ENCODE assay signal across 7 mouse cellular contexts in genomic region chr2:26342609-26343490, GRCm38 (mm10). TPM values are rescaled to one million over a fixed set of nuclear protein-coding genes. Genes with fewer than 3 reads are reported as not detected.
DNase-seq lines count a peak whose midpoint lies in the region; ATAC-seq and TF ChIP-seq lines count a peak whose summit lies in the region.

No protein-coding gene starts in this region.

- 65% methylated on average over 11 of the region's 11 CpGs for WGBS in hindbrain, postnatal 0 days
- WGBS in hindbrain, embryonic 16.5 days, result 68% methylated on average over 11 of the region's 11 CpGs
- 48% methylated on average over 11 of the region's 11 CpGs for WGBS in heart, embryonic 16.5 days
- 42% methylated on average over 11 of the region's 11 CpGs for WGBS in kidney, postnatal 0 days

- no peak for TF ChIP-seq CTCF in hindbrain, postnatal 0 days (IDR thresholded peaks at IDR 0.05; ENCODE audit: low read depth)
- TF ChIP-seq CTCF in kidney, postnatal 0 days (IDR thresholded peaks at IDR 0.05; ENCODE audit: low read depth), result no peak

- H3K4me3 ChIP-seq in hindbrain, postnatal 0 days (ENCODE audit: low read length), result no peak overlapping the region
- no peak overlapping the region for H3K4me3 ChIP-seq in hindbrain, embryonic 16.5 days (ENCODE audit: low read length)
- H3K4me3 ChIP-seq in heart, embryonic 16.5 days (ENCODE audit: low read length), result no peak overlapping the region
- H3K4me3 ChIP-seq in kidney, postnatal 0 days (replicated peaks; ENCODE audit: low read depth, low read length), result no peak overlapping the region

- ATAC-seq in hindbrain, postnatal 0 days, result no peak
- ATAC-seq in hindbrain, embryonic 16.5 days, result no peak
- no peak for ATAC-seq in heart, embryonic 16.5 days (replicated peaks; ENCODE audit: extremely low read depth, insufficient read depth, low FRiP score)
- ATAC-seq in kidney, postnatal 0 days (replicated peaks; ENCODE audit: low FRiP score, low read depth), result no peak; the same call in 1 of the 2 replicates

- H3K4me2 ChIP-seq in hindbrain, postnatal 0 days (ENCODE audit: low read depth, low read length), result no peak overlapping the region
- no peak overlapping the region for H3K4me2 ChIP-seq in hindbrain, embryonic 16.5 days (ENCODE audit: low read length)
- peak overlapping the region; percentile 74 for H3K4me2 ChIP-seq in heart, embryonic 16.5 days (ENCODE audit: low read depth, low read length)
- H3K4me2 ChIP-seq in kidney, postnatal 0 days (ENCODE audit: low read length), result peak overlapping the region; percentile 41

- H3K27ac ChIP-seq in hindbrain, postnatal 0 days, result peak overlapping the region; percentile 62
- no peak overlapping the region for H3K27ac ChIP-seq in hindbrain, embryonic 16.5 days (ENCODE audit: low read depth, low read length)
- H3K27ac ChIP-seq in heart, embryonic 16.5 days (ENCODE audit: low read length), result peak overlapping the region; percentile 98
- H3K27ac ChIP-seq in kidney, postnatal 0 days, result peak overlapping the region; percentile 87

- no peak for DNase-seq in hindbrain, postnatal 0 days (ENCODE audit: low spot score)
- peak; percentile 77 for DNase-seq in kidney, postnatal 0 days (ENCODE audit: low spot score)
- peak; percentile 62 for DNase-seq in lung, postnatal 36 days
- DNase-seq in spleen, postnatal 10 days (ENCODE audit: low spot score in 2 of 2), result no peak
- no peak for DNase-seq in layer of hippocampus, adult 18-20 months (ENCODE audit: low spot score in 2 of 2)

- H3K9me3 ChIP-seq in hindbrain, postnatal 0 days (ENCODE audit: low read length), result no peaks in the 10 kb centered on the region
- no peaks in the 10 kb centered on the region for H3K9me3 ChIP-seq in hindbrain, embryonic 16.5 days (ENCODE audit: control insufficient read depth, low read length)
- no peaks in the 10 kb centered on the region for H3K9me3 ChIP-seq in heart, embryonic 16.5 days (replicated peaks; ENCODE audit: control insufficient read depth, low read length)
- no peaks in the 10 kb centered on the region for H3K9me3 ChIP-seq in kidney, postnatal 0 days (replicated peaks; ENCODE audit: low read length)

- H3K27me3 ChIP-seq in hindbrain, postnatal 0 days (ENCODE audit: insufficient read depth, low read length), result no peaks in the 10 kb centered on the region
- H3K27me3 ChIP-seq in hindbrain, embryonic 16.5 days (replicated peaks; ENCODE audit: control insufficient read depth, insufficient read depth, low read length), result no peaks in the 10 kb centered on the region
- no peaks in the 10 kb centered on the region for H3K27me3 ChIP-seq in heart, embryonic 16.5 days (ENCODE audit: control insufficient read depth, insufficient read depth, low read length)
- H3K27me3 ChIP-seq in kidney, postnatal 0 days (ENCODE audit: insufficient read depth, low read length), result no peaks in the 10 kb centered on the region

- no peaks in the 10 kb centered on the region for H3K4me1 ChIP-seq in hindbrain, postnatal 0 days (ENCODE audit: insufficient read depth, low read length)
- H3K4me1 ChIP-seq in hindbrain, embryonic 16.5 days (ENCODE audit: control insufficient read depth, insufficient read depth, low read depth, low read length), result peaks cover 6% of the 10 kb centered on the region
- H3K4me1 ChIP-seq in heart, embryonic 16.5 days (ENCODE audit: control insufficient read depth, insufficient read depth, low read length), result peaks cover 48% of the 10 kb centered on the region
- peaks cover 18% of the 10 kb centered on the region; the same call in 1 of the 2 replicates for H3K4me1 ChIP-seq in kidney, postnatal 0 days (replicated peaks; ENCODE audit: insufficient read depth, low read length)

- peaks cover 67% of the 10 kb centered on the region for H3K36me3 ChIP-seq in hindbrain, postnatal 0 days (ENCODE audit: insufficient read depth, low read length)
- peaks cover 57% of the 10 kb centered on the region for H3K36me3 ChIP-seq in hindbrain, embryonic 16.5 days (ENCODE audit: control insufficient read depth, insufficient read depth, low read length)
- H3K36me3 ChIP-seq in heart, embryonic 16.5 days (ENCODE audit: control insufficient read depth, insufficient read depth), result peaks cover 20% of the 10 kb centered on the region
- peaks cover 40% of the 10 kb centered on the region; the same call in 1 of the 2 replicates for H3K36me3 ChIP-seq in kidney, postnatal 0 days (ENCODE audit: insufficient read depth, low read length)

- no peak overlapping the region for H3K9ac ChIP-seq in hindbrain, postnatal 0 days (replicated peaks; ENCODE audit: low read length)
- H3K9ac ChIP-seq in hindbrain, embryonic 16.5 days (ENCODE audit: low read depth, low read length), result no peak overlapping the region; the same call in 1 of the 2 replicates
- peak overlapping the region; percentile 32 for H3K9ac ChIP-seq in heart, embryonic 16.5 days (ENCODE audit: low read length)
- H3K9ac ChIP-seq in kidney, postnatal 0 days (ENCODE audit: low read depth, low read length), result 0 out of 2 replicates have a peak overlapping the region, but pooled peaks have one; percentile 23

RNA-seq across cellular contexts. Expression of gene Dnlz, which starts 9.1 kb away (rescaled TPM):
- 38.2 and 38.5 TPM in 2 replicates for total RNA-seq in hindbrain, postnatal 0 days (2014; rRNA removed)
- 25.6 and 28.2 TPM in 2 replicates for polyA plus RNA-seq in hindbrain, postnatal 0 days (2015; fragmentation: Nextera tagmentation; extraction: Ambion mirVana)
- polyA plus RNA-seq in hindbrain, embryonic 16.5 days (2015; fragmentation: Nextera tagmentation; extraction: Ambion mirVana), result 30.1 and 32.6 TPM in 2 replicates
- polyA plus RNA-seq in heart, embryonic 16.5 days (2015; fragmentation: Nextera tagmentation; extraction: Ambion mirVana), result 23.1 and 24.9 TPM in 2 replicates
- 24.2 and 25.8 TPM in 2 replicates for polyA plus RNA-seq in kidney, postnatal 0 days (2015; fragmentation: Nextera tagmentation; extraction: Ambion mirVana)
- 10 to 100 TPM; 26.0 to 28.4 TPM for total RNA-seq in layer of hippocampus, adult 18-20 months (2021)

RNA-seq across cellular contexts. Expression of gene Card9, which starts 17.9 kb away (rescaled TPM):
- total RNA-seq in hindbrain, postnatal 0 days (2014; rRNA removed), result 2.0 and 24.2 TPM in 2 replicates
- polyA plus RNA-seq in hindbrain, postnatal 0 days (2015; fragmentation: Nextera tagmentation; extraction: Ambion mirVana), result 1.5 and 1.6 TPM in 2 replicates
- polyA plus RNA-seq in hindbrain, embryonic 16.5 days (2015; fragmentation: Nextera tagmentation; extraction: Ambion mirVana), result 1.9 and 2.9 TPM in 2 replicates
- polyA plus RNA-seq in heart, embryonic 16.5 days (2015; fragmentation: Nextera tagmentation; extraction: Ambion mirVana), result 1.0 and 1.2 TPM in 2 replicates
- polyA plus RNA-seq in kidney, postnatal 0 days (2015; fragmentation: Nextera tagmentation; extraction: Ambion mirVana), result 1.1 TPM in 2 replicates
- total RNA-seq in layer of hippocampus, adult 18-20 months (2021), result 1 to 10 TPM; 1.5 to 3.5 TPM

RNA-seq across cellular contexts. Expression of gene Gpsm1, which starts 27.5 kb away (rescaled TPM):
- total RNA-seq in hindbrain, postnatal 0 days (2014; rRNA removed), result 310 and 330 TPM in 2 replicates
- polyA plus RNA-seq in hindbrain, postnatal 0 days (2015; fragmentation: Nextera tagmentation; extraction: Ambion mirVana), result 147 and 155 TPM in 2 replicates
- 177 and 185 TPM in 2 replicates for polyA plus RNA-seq in hindbrain, embryonic 16.5 days (2015; fragmentation: Nextera tagmentation; extraction: Ambion mirVana)
- 102 and 104 TPM in 2 replicates for polyA plus RNA-seq in heart, embryonic 16.5 days (2015; fragmentation: Nextera tagmentation; extraction: Ambion mirVana)
- polyA plus RNA-seq in kidney, postnatal 0 days (2015; fragmentation: Nextera tagmentation; extraction: Ambion mirVana), result 21.3 and 23.1 TPM in 2 replicates
- total RNA-seq in layer of hippocampus, adult 18-20 months (2021), result 10 to 100 TPM; 37.4 to 38.4 TPM

RNA-seq across cellular contexts. Expression of gene Snapc4, which starts 37.6 kb away (rescaled TPM):
- 44.7 and 56.4 TPM in 2 replicates for total RNA-seq in hindbrain, postnatal 0 days (2014; rRNA removed)
- polyA plus RNA-seq in hindbrain, postnatal 0 days (2015; fragmentation: Nextera tagmentation; extraction: Ambion mirVana), result 25.6 and 26.1 TPM in 2 replicates
- polyA plus RNA-seq in hindbrain, embryonic 16.5 days (2015; fragmentation: Nextera tagmentation; extraction: Ambion mirVana), result 29.1 and 36.4 TPM in 2 replicates
- polyA plus RNA-seq in heart, embryonic 16.5 days (2015; fragmentation: Nextera tagmentation; extraction: Ambion mirVana), result 14.8 and 18.5 TPM in 2 replicates
- 12.9 and 14.6 TPM in 2 replicates for polyA plus RNA-seq in kidney, postnatal 0 days (2015; fragmentation: Nextera tagmentation; extraction: Ambion mirVana)
- total RNA-seq in layer of hippocampus, adult 18-20 months (2021), result 10 to 100 TPM; 58.8 to 64.6 TPM

RNA-seq across cellular contexts. Expression of gene Entr1, which starts 46.3 kb away (rescaled TPM):
- 115 and 135 TPM in 2 replicates for total RNA-seq in hindbrain, postnatal 0 days (2014; rRNA removed)
- 133 and 138 TPM in 2 replicates for polyA plus RNA-seq in hindbrain, postnatal 0 days (2015; fragmentation: Nextera tagmentation; extraction: Ambion mirVana)
- 158 and 169 TPM in 2 replicates for polyA plus RNA-seq in hindbrain, embryonic 16.5 days (2015; fragmentation: Nextera tagmentation; extraction: Ambion mirVana)
- polyA plus RNA-seq in heart, embryonic 16.5 days (2015; fragmentation: Nextera tagmentation; extraction: Ambion mirVana), result 81.4 and 86.0 TPM in 2 replicates
- polyA plus RNA-seq in kidney, postnatal 0 days (2015; fragmentation: Nextera tagmentation; extraction: Ambion mirVana), result 88.0 and 94.9 TPM in 2 replicates
- 100 to 1,000 TPM; 140 to 141 TPM for total RNA-seq in layer of hippocampus, adult 18-20 months (2021)

Comparison
In these comparisons a context has a peak if more than half of its experiments do, and no peak if none do; other contexts are left out.
1. DNase-seq: peak in kidney, postnatal 0 days (single experiment) and lung, postnatal 36 days (single experiment); none in hindbrain, postnatal 0 days (single experiment), spleen, postnatal 10 days (0 of 2) and layer of hippocampus, adult 18-20 months (0 of 2).
2. H3K4me2 ChIP-seq: peak in heart, embryonic 16.5 days (single experiment) and kidney, postnatal 0 days (single experiment); none in hindbrain, postnatal 0 days (single experiment) and hindbrain, embryonic 16.5 days (single experiment).
3. H3K9ac ChIP-seq: peak in heart, embryonic 16.5 days (single experiment) and kidney, postnatal 0 days (single experiment); none in hindbrain, postnatal 0 days (single experiment) and hindbrain, embryonic 16.5 days (single experiment).